Mouse (Mus musculus) thymus, postnatal 4 days (tissue): Measurements from ENCODE around the gene Kctd12b.
"Not testable (repeated sequence)": the region's sequence is repeated elsewhere in the genome, so short reads cannot be mapped to it uniquely, and the experiment has no call there.

ENCODE experiments used
- DNase-seq: peaks from one replicate; pipeline ENCODE4 v3.0.0; 2021

The Kctd12b gene

GRCm38 (mm10) chrX:153695782-153696395, at the start of gene Kctd12b:
TSS of gene Kctd12b (minus strand) at chrX:153696391.
- peak; percentile 13 for DNase-seq

DNA sequence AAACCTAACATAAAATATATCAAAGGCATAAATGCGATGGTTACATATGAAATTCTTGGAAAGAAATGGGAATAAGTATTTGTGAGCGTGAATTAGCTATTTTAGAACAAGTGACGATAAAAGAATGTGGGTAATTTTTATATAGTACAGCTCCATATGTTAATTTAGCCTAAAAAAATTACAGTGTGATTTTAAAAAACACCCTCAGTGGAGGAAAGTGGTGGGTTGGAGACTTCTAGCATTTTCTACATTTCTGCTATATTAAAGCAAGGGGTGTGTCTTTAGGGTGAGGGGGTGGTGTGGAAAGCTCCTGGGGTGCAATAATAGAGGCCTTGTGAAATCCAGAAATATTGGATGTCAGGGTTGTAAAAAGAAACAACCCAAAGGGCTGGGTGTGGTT, 46.3 kb upstream of the Kctd12b start:
- DNase-seq = no peak

- DNase-seq = no peak
These were observed 39.5 kb upstream of the Kctd12b start for GRCm38 (mm10) chrX:153735697-153736096.

- no peak for DNase-seq
These were observed 28.2 kb upstream of the Kctd12b start for GRCm38 (mm10) chrX:153724400-153724799.

GRCm38 (mm10) chrX:153723110-153723916, 27.1 kb upstream of the Kctd12b start, which contains the start of gene Nbdy:
TSS of gene Nbdy (plus strand) at chrX:153723590.
- DNase-seq = peak; percentile 51

- peak; percentile 17 for DNase-seq
These were observed 23.4 kb upstream of the Kctd12b start for GRCm38 (mm10) chrX:153719602-153720001.

DNA sequence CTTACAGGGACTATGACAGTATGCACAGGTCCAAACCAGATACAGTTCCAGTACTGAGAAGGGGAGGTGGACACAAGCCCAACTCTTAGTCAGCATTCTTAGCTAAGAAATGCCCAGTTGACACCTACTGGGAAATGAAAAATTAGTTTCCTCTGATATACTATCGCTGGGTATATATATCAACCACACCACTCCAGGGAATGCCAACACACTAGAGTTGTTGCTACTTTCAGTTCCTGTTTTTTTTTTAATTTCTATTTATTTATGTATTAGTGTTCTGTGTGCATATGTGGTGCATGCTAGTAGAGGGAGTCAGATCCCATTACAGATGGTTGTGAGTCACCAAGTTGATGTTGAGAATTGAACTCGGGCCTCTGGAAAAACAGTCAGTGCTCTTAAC, 20.5 kb upstream of the Kctd12b start:
- DNase-seq = no peak

- DNase-seq = peak; percentile 6
These were observed 11.5 kb upstream of the Kctd12b start for GRCm38 (mm10) chrX:153707735-153708134.

GRCm38 (mm10) chrX:153700463-153700862, 4.3 kb upstream of the Kctd12b start:
- DNase-seq = no peak

GRCm38 (mm10) chrX:153668233-153668632, 28.0 kb downstream of the Kctd12b start:
- not testable (repeated sequence) for DNase-seq

GRCm38 (mm10) chrX:153664903-153665302, 31.3 kb downstream of the Kctd12b start:
- DNase-seq = no peak

DNA sequence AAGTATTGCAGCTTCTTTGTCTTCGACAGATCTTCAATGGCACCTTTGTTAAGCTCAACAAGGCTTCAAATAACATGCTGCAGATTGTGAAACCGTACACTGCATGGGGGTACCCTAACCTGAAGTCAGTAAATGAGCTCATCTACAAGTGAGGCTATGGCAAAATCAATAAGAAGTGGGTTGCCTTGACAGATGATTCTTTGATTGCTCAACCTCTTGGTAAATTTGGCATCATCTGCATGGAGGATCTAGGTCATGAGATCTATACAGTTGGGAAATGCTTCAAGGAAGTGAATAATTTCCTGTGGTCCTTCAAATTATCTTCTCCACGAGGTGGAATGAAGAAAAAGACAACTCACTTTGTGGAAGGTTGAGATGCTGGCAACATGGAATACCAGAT, 39.2 kb downstream of the Kctd12b start:
- no peak for DNase-seq

GRCm38 (mm10) chrX:153640615-153641014, 55.6 kb downstream of the Kctd12b start:
- DNase-seq = peak; percentile 49

- no peak for DNase-seq
These were observed 59.9 kb downstream of the Kctd12b start for GRCm38 (mm10) chrX:153636247-153636646.
